Mouse (Mus musculus): Measurements from ENCODE around the gene Foxred1. TPM values are rescaled to one million over a fixed set of nuclear protein-coding genes. Genes with fewer than 3 reads are reported as not detected.
A peak's percentile ranks its signal among the peaks of the same experiment; 100 is the strongest.

The Foxred1 gene
- polyA plus RNA-seq, 1 experiment, result 7.4 TPM

- no peak overlapping the region for H3K4me3 ChIP-seq (replicated peaks)
- no peaks in the 10 kb centered on the region for H3K9me3 ChIP-seq
- peaks cover 18% of the 10 kb centered on the region for H3K4me1 ChIP-seq
- H3K36me3 ChIP-seq (replicated peaks; ENCODE audit: low read length), result peaks cover 48% of the 10 kb centered on the region
- no peaks in the 10 kb centered on the region for H3K27me3 ChIP-seq (replicated peaks)
- TF ChIP-seq GATA1 (IDR thresholded peaks at IDR 0.05; ENCODE audit: borderline replicate concordance, low read length), result no peak
- no peak for TF ChIP-seq FLI1 (IDR thresholded peaks at IDR 0.05; ENCODE audit: low read length)
These were observed 16.8 kb downstream of the Foxred1 start for GRCm38 (mm10) chr9:35194048-35194447.

GRCm38 (mm10) chr9:35192983-35193542 lies 17.8 kb downstream of the Foxred1 start:
- Histone ChIP-seq H3K4me3 (replicated peaks) (no peak overlapping the region), H3K4me1 (peaks cover 10% of the 10 kb centered on the region; the same call in 1 of the 2 replicates), H3K36me3 (replicated peaks; ENCODE audit: low read length) (peaks cover 58% of the 10 kb centered on the region)

GRCm38 (mm10) chr9:35188700-35189099 lies 22.2 kb downstream of the Foxred1 start:
- H3K9me3 ChIP-seq, result no peaks in the 10 kb centered on the region
- no peaks in the 10 kb centered on the region for H3K27me3 ChIP-seq (replicated peaks)
- TF ChIP-seq FLI1 (IDR thresholded peaks at IDR 0.05; ENCODE audit: low read length) (no peak), GATA1 (IDR thresholded peaks at IDR 0.05; ENCODE audit: borderline replicate concordance, low read length) (no peak)
- no peak overlapping the region for H3K4me3 ChIP-seq (replicated peaks)
- H3K36me3 ChIP-seq (replicated peaks; ENCODE audit: low read length), result peaks cover 61% of the 10 kb centered on the region
- H3K4me1 ChIP-seq, result peaks cover 16% of the 10 kb centered on the region

More at GRCm38 (mm10) chr9:35192983-35193542, 17.8 kb downstream of the Foxred1 start:
- no peaks in the 10 kb centered on the region for H3K27me3 ChIP-seq (replicated peaks)
- TF ChIP-seq GATA1 (IDR thresholded peaks at IDR 0.05; ENCODE audit: borderline replicate concordance, low read length) (no peak), FLI1 (IDR thresholded peaks at IDR 0.05; ENCODE audit: low read length) (no peak)
- H3K9me3 ChIP-seq, result no peaks in the 10 kb centered on the region

- Histone ChIP-seq H3K27me3 (replicated peaks) (no peaks in the 10 kb centered on the region), H3K9me3 (no peaks in the 10 kb centered on the region), H3K4me3 (replicated peaks) (no peak overlapping the region), H3K4me1 (peaks cover 22% of the 10 kb centered on the region), H3K36me3 (replicated peaks; ENCODE audit: low read length) (peaks cover 54% of the 10 kb centered on the region)
- TF ChIP-seq FLI1 (IDR thresholded peaks at IDR 0.05; ENCODE audit: low read length) (no peak), GATA1 (IDR thresholded peaks at IDR 0.05; ENCODE audit: borderline replicate concordance, low read length) (no peak)
These were observed 23.4 kb downstream of the Foxred1 start for GRCm38 (mm10) chr9:35187351-35187903.

GRCm38 (mm10) chr9:35186430-35186829 lies 24.4 kb downstream of the Foxred1 start:
- H3K36me3 ChIP-seq (replicated peaks; ENCODE audit: low read length), result peaks cover 49% of the 10 kb centered on the region
- TF ChIP-seq FLI1 (IDR thresholded peaks at IDR 0.05; ENCODE audit: low read length) (no peak), GATA1 (IDR thresholded peaks at IDR 0.05; ENCODE audit: borderline replicate concordance, low read length) (no peak)
- peaks cover 23% of the 10 kb centered on the region for H3K4me1 ChIP-seq
- no peaks in the 10 kb centered on the region for H3K9me3 ChIP-seq
- no peaks in the 10 kb centered on the region for H3K27me3 ChIP-seq (replicated peaks)
- H3K4me3 ChIP-seq (replicated peaks), result no peak overlapping the region

GRCm38 (mm10) chr9:35183359-35183758 lies 27.5 kb downstream of the Foxred1 start:
- TF ChIP-seq FLI1 (IDR thresholded peaks at IDR 0.05; ENCODE audit: low read length) (no peak), GATA1 (IDR thresholded peaks at IDR 0.05; ENCODE audit: borderline replicate concordance, low read length) (no peak)
- Histone ChIP-seq H3K4me1 (peaks cover 24% of the 10 kb centered on the region), H3K36me3 (replicated peaks; ENCODE audit: low read length) (peaks cover 19% of the 10 kb centered on the region)

GRCm38 (mm10) chr9:35182832-35183231 lies 28.0 kb downstream of the Foxred1 start:
- Histone ChIP-seq H3K27me3 (replicated peaks) (no peaks in the 10 kb centered on the region), H3K9me3 (no peaks in the 10 kb centered on the region), H3K4me3 (replicated peaks) (no peak overlapping the region), H3K36me3 (replicated peaks; ENCODE audit: low read length) (peaks cover 14% of the 10 kb centered on the region), H3K4me1 (peaks cover 29% of the 10 kb centered on the region)
- no peak for TF ChIP-seq FLI1 (IDR thresholded peaks at IDR 0.05; ENCODE audit: low read length)
- TF ChIP-seq GATA1 (IDR thresholded peaks at IDR 0.05; ENCODE audit: borderline replicate concordance, low read length), result no peak

More at GRCm38 (mm10) chr9:35183359-35183758, 27.5 kb downstream of the Foxred1 start:
- Histone ChIP-seq H3K9me3 (no peaks in the 10 kb centered on the region), H3K4me3 (replicated peaks) (peak overlapping the region; percentile 47), H3K27me3 (replicated peaks) (no peaks in the 10 kb centered on the region)

GRCm38 (mm10) chr9:35176124-35176659 lies 34.7 kb downstream of the Foxred1 start:
- Histone ChIP-seq H3K4me1 (peaks cover 35% of the 10 kb centered on the region), H3K36me3 (replicated peaks; ENCODE audit: low read length) (peaks cover 6% of the 10 kb centered on the region), H3K4me3 (replicated peaks) (peak overlapping the region; percentile 94), H3K9me3 (no peaks in the 10 kb centered on the region), H3K27me3 (replicated peaks) (no peaks in the 10 kb centered on the region)
- TF ChIP-seq GATA1 (IDR thresholded peaks at IDR 0.05; ENCODE audit: borderline replicate concordance, low read length) (no peak), FLI1 (IDR thresholded peaks at IDR 0.05; ENCODE audit: low read length) (no peak)

- no peak for TF ChIP-seq GATA1 (IDR thresholded peaks at IDR 0.05; ENCODE audit: borderline replicate concordance, low read length)
- TF ChIP-seq FLI1 (IDR thresholded peaks at IDR 0.05; ENCODE audit: low read length), result no peak
- H3K4me3 ChIP-seq (replicated peaks), result peak within 1 kb of the TSS; percentile 94
- H3K9me3 ChIP-seq, result no peaks in the 10 kb centered on the region
- no peaks in the 10 kb centered on the region for H3K27me3 ChIP-seq (replicated peaks)
- H3K4me1 ChIP-seq, result peaks cover 35% of the 10 kb centered on the region
- H3K36me3 ChIP-seq (replicated peaks; ENCODE audit: low read length), result peaks cover 13% of the 10 kb centered on the region
These were observed 35.4 kb downstream of the Foxred1 start, which contains the start of gene Dcps for GRCm38 (mm10) chr9:35175251-35176123. Dcps (minus strand) TSS chr9:35176061.

Data from megakaryocyte, embryonic 14.5 days (primary cell).